Mouse (Mus musculus) hindbrain, embryonic 13.5 days (tissue): Measurements from ENCODE around the gene Birc2. TPM values are rescaled to one million over a fixed set of nuclear protein-coding genes. Genes with fewer than 3 reads are reported as not detected.

ENCODE experiments used
- ATAC-seq: fragments of 200-750 bp; cut with Nextera tagmentation; 2 replicates; pipeline ENCODE4 v1.8.0; 2017; ENCODE audit warnings: moderate TSS enrichment; ENCODE audit not compliant: low FRiP score
- H3K27ac ChIP-seq: fragments of 300-500 bp; sonication (generic); 2 replicates; pipeline ENCODE4 v1.5.1; 2015; ENCODE audit warnings: inconsistent platforms, mild to moderate bottlenecking, moderate library complexity
- H3K27me3 ChIP-seq: fragments of 300-500 bp; sonication (generic); 2 replicates; pipeline ENCODE4 v1.6.1; 2015; ENCODE audit warnings: mild to moderate bottlenecking, inconsistent platforms
- H3K36me3 ChIP-seq: fragments of 300-500 bp; sonication (generic); 2 replicates; pipeline ENCODE4 v1.6.1; 2015; ENCODE audit warnings: mild to moderate bottlenecking, inconsistent platforms
- H3K4me1 ChIP-seq: fragments of 300-500 bp; sonication (generic); replicated peaks from 2 replicates; pipeline ENCODE4 v1.6.1; 2015; ENCODE audit warnings: inconsistent platforms
- H3K4me2 ChIP-seq: fragments of 300-500 bp; sonication (generic); 2 replicates; pipeline ENCODE4 v1.6.1; 2015; ENCODE audit warnings: inconsistent platforms, mild to moderate bottlenecking, moderate library complexity
- H3K4me3 ChIP-seq: fragments of 300-500 bp; sonication (generic); 2 replicates; pipeline ENCODE4 v1.5.1; 2015; ENCODE audit warnings: mild to moderate bottlenecking, inconsistent platforms
- H3K9ac ChIP-seq: fragments of 300-500 bp; sonication (generic); 2 replicates; pipeline ENCODE4 v1.6.1; 2015; ENCODE audit warnings: mild to moderate bottlenecking, inconsistent platforms
- H3K9me3 ChIP-seq: fragments of 300-500 bp; sonication (generic); 2 replicates; pipeline ENCODE4 v1.6.1; 2016; ENCODE audit warnings: inconsistent platforms
- WGBS: fragments of 180-500 bp; shearing (Covaris S2); methylation state at CpG from one replicate; pipeline ENCODE4 v1.1.7; 2015; 5-methylcytosine and 5-hydroxymethylcytosine counted together
- microRNA-seq: library from miRNA; unstranded; fragments of <30 nt; microRNA quantifications from one replicate; pipeline ENCODE4, GENCODE M21; 2016
- polyA plus RNA-seq: library from polyadenylated mRNA; unstranded; fragments of >200 nt; fragmentation: Nextera tagmentation; extraction: Ambion mirVana; gene quantifications from 2 replicates; pipeline ENCODE4 v1.2.1, GENCODE M21; 2015

The Birc2 gene
- polyA plus RNA-seq, 1 experiment from 2014 or later: 47.2 TPM

DNA sequence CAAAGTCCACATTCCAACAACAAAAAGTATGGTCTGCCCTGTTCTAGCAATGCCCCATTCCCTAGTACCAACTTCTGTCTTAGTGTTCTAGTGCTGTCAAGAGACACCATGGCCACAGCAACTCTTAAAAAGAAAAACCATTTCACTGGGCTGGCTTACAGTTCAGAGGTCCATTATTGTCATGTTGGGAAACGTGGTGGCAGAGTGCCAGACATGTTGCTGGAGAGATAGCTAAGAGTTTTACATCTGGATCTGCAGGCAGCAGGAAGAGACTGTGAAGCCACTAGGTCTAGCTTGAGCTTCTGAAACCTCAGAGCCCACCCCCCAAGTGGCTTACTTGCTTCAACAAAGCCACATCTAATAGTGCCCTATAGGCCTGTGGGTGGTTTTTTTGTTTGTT lies 59.2 kb downstream of the Birc2 start:
- ATAC-seq: no peak
- no peak overlapping the region for H3K27ac ChIP-seq
- H3K9ac ChIP-seq: no peak overlapping the region
- 83% methylated on average over 1 of the region's 1 CpGs for WGBS
- H3K4me3 ChIP-seq: no peak overlapping the region
- no peaks in the 10 kb centered on the region for H3K36me3 ChIP-seq
- no peaks in the 10 kb centered on the region for H3K27me3 ChIP-seq
- H3K4me2 ChIP-seq: no peak overlapping the region
- H3K9me3 ChIP-seq: no peaks in the 10 kb centered on the region
- no peaks in the 10 kb centered on the region; the same call in 1 of the 2 replicates for H3K4me1 ChIP-seq

DNA sequence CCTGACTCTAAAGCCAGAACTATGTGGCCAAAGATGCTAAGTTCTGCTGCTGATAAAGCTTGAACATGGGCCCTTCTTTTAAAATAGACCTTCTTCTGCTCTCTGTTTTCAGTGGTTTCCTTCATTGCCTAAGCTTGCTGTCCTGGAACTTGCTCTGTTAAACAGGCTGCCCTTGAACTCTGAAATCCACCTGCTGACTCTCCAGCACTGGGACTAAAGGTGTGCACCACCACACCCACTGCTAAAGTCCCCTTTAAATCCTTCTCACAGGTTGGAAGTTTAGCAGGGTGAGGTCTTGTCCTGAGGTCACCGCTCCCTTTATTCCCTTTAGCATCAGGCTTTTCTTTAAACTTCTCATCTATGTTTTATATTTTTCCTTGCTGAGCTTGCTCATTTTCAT lies 59.9 kb downstream of the Birc2 start:
- Histone ChIP-seq H3K4me1 (no peaks in the 10 kb centered on the region; the same call in 1 of the 2 replicates), H3K4me2 (no peak overlapping the region), H3K9me3 (no peaks in the 10 kb centered on the region), H3K9ac (no peak overlapping the region), H3K27me3 (no peaks in the 10 kb centered on the region), H3K4me3 (no peak overlapping the region), H3K36me3 (no peaks in the 10 kb centered on the region), H3K27ac (no peak overlapping the region)
- WGBS: 100% methylated on average over 1 of the region's 1 CpGs
- no peak for ATAC-seq

DNA sequence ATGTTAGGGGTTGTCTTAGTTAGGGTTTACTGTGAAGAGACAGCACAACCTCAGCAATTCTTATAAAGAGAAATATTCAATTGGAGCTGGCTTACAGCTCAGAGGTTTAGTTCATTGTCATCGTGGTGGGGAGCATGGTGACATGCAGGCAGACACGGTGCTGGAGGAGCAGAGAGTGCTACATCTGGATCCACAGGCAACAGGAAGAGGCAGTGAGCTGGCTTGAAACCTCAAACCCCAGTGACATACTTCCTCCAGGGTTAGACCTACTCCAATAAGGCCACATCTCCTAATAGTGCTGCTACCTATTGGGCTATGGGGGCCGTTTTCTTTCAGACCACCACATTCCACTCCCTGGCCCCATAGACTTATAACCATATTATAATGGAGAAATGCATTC lies 60.9 kb downstream of the Birc2 start:
- H3K4me3 ChIP-seq: no peak overlapping the region

DNA sequence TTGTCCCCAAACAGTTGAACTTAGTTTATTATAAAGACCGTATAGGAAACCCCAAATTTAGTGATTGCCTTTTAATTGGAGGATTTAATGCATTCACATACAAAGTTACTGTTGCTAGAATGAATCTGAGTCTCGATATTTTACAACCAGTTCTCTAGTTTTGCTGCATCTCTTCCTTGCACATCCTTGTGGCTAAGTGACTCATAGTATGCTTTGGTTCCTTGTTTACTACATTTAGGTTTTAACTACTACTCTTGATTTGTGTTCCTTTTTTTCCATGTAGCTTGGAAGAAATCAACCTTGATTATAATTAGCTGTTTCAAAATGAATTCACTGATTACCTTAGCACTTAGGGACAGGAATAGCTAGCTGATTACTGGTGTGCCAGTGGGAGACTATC lies 61.9 kb downstream of the Birc2 start:
- Histone ChIP-seq H3K4me2 (no peak overlapping the region), H3K36me3 (no peaks in the 10 kb centered on the region), H3K9me3 (no peaks in the 10 kb centered on the region), H3K4me1 (no peaks in the 10 kb centered on the region; the same call in 1 of the 2 replicates), H3K9ac (no peak overlapping the region), H3K27ac (no peak overlapping the region), H3K27me3 (no peaks in the 10 kb centered on the region), H3K4me3 (no peak overlapping the region)
- ATAC-seq: no peak
- 95% methylated on average over 2 of the region's 2 CpGs for WGBS

More for the DNA sequence above, 60.9 kb downstream of the Birc2 start:
- H3K9me3 ChIP-seq: no peaks in the 10 kb centered on the region
- H3K4me2 ChIP-seq: no peak overlapping the region
- ATAC-seq: no peak
- no peaks in the 10 kb centered on the region; the same call in 1 of the 2 replicates for H3K4me1 ChIP-seq
- H3K27me3 ChIP-seq: no peaks in the 10 kb centered on the region
- H3K27ac ChIP-seq: no peak overlapping the region
- no peaks in the 10 kb centered on the region for H3K36me3 ChIP-seq
- H3K9ac ChIP-seq: no peak overlapping the region
- 86% methylated on average over 3 of the region's 3 CpGs for WGBS

DNA sequence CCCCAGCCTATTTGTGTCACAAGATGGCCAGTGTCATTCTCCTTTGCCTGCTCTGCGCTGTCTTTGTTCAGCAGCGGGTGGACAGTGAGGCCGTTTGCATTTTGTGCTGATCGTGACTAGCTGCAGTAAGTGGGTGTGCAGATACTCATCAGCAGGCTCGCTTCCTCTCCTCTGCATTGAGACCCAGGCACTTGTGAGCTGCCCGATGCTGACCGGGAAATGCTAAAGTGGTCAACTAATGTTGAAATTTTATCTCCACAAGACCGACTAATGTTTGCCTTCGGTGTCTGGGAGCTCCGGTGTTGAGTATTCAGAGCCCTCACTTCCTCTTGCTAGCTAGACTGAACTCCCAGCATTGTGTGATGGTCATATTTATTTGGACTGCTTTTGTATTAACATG lies 62.3 kb downstream of the Birc2 start:
- Histone ChIP-seq H3K4me2 (no peak overlapping the region), H3K9me3 (no peaks in the 10 kb centered on the region), H3K4me1 (no peaks in the 10 kb centered on the region; the same call in 1 of the 2 replicates), H3K4me3 (no peak overlapping the region), H3K36me3 (no peaks in the 10 kb centered on the region), H3K9ac (no peak overlapping the region), H3K27me3 (no peaks in the 10 kb centered on the region), H3K27ac (no peak overlapping the region)
- ATAC-seq: no peak
- WGBS: 91% methylated on average over 10 of the region's 10 CpGs

DNA sequence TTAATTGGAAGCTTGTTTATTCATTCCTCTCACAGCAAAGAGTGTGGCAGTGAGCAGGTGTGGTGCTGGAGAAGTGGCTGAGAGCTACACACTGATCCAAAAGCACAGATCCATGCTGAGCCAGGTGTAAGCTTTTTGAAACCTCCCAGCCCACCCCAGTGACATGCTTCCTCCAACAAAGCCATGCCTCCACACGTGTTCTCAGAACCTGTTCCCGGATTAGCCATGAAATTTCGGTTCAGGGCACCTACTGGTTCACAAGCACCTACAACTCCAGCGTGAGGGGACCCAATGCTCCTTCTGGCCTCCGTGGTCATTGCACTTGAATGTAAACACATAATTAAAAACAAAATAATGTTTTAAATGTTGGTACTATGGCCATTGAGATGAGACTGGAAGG lies 63.2 kb downstream of the Birc2 start:
- WGBS: 94% methylated on average over 5 of the region's 5 CpGs
- H3K4me3 ChIP-seq: no peak overlapping the region
- H3K4me1 ChIP-seq: no peaks in the 10 kb centered on the region; the same call in 1 of the 2 replicates

DNA sequence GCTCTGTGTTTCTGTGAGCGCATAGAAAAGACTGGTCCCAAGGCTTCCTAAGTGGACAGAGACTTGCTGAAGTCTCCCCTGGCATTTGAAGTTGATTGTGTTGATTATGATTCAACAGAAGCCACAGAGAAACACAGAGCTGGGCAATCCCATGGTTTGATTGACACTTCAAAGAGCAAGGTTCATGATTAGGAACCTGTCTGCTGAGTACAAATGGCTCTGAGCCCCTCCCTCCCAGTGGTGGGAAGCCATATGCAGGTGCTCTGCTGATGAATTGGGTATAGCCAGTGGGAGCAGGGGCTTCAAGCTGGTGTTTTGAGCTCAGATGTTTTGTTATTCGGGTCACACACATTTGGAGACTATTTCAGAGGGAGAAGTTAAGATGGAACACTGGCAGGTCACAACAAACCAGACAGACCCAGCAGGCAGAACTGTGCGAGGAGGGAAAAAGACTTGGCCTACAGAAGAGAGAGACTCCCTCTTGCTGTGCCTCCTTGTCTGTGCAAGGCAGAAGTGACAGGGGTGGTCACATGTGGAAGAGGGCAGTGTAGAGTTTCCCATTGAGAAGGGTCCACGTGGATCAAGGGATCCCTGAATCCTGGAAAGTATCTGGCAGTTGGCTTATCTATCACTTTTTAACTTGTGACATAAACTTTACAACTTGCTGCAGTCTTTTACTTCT lies 64.0 kb downstream of the Birc2 start:
- 75% methylated on average over 4 of the region's 4 CpGs for WGBS
- no peaks in the 10 kb centered on the region for H3K36me3 ChIP-seq
- ATAC-seq: no peak

More for the DNA sequence above, 63.2 kb downstream of the Birc2 start:
- no peak overlapping the region for H3K9ac ChIP-seq
- H3K27me3 ChIP-seq: no peaks in the 10 kb centered on the region
- H3K9me3 ChIP-seq: no peaks in the 10 kb centered on the region
- no peak overlapping the region for H3K4me2 ChIP-seq
- no peak overlapping the region for H3K27ac ChIP-seq
- no peak for ATAC-seq
- H3K36me3 ChIP-seq: no peaks in the 10 kb centered on the region

DNA sequence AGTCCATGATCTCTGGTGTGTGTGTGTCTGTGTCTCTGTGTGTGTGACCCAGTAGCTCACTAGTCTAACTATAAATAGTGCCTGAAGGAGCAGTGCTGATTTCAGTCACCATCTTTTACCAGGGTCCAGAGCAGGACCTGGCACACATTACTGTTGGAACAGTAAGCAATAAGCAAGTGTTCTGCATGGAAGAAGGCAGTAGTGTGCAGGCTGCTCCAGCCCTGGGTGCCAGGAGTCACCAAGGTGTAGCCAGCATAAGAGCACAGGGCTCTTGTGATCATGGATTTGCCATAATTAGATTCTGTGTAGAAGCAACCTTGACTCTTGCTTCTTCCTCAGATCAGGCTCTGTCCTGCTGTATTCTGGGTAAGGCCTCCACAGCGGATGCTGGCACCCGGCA lies 64.5 kb downstream of the Birc2 start:
- H3K4me3 ChIP-seq: no peak overlapping the region
- no peak overlapping the region for H3K9ac ChIP-seq
- no peak overlapping the region for H3K4me2 ChIP-seq
- WGBS: 88% methylated on average over 2 of the region's 2 CpGs
- no peaks in the 10 kb centered on the region for H3K9me3 ChIP-seq
- H3K4me1 ChIP-seq: peaks cover 10% of the 10 kb centered on the region
- H3K27ac ChIP-seq: no peak overlapping the region
- ATAC-seq: no peak
- no peaks in the 10 kb centered on the region for H3K27me3 ChIP-seq
- H3K36me3 ChIP-seq: no peaks in the 10 kb centered on the region

More for the DNA sequence above, 64.0 kb downstream of the Birc2 start:
- Histone ChIP-seq H3K27me3 (no peaks in the 10 kb centered on the region), H3K4me3 (no peak overlapping the region), H3K4me1 (peaks cover 5% of the 10 kb centered on the region), H3K9me3 (no peaks in the 10 kb centered on the region), H3K27ac (no peak overlapping the region), H3K4me2 (no peak overlapping the region), H3K9ac (no peak overlapping the region)

DNA sequence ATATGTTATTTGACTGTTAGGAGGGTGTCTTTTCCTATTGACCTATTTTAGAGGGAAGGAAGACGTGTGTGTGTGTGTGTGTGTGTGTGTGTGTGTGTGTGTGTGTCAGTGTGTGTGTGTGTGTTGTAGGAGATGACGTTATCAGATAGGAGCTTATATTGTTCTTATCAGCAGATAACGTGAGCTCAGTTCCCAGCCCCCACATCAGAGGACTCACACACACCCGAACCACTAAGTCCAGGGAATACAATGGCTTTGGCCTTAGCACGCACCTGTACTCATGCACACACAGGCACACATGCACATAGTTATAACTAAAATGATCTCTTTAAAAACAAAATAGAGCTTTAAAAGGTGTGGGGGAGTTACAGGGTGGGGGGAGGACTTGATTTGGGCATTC lies 67.4 kb downstream of the Birc2 start:
- Histone ChIP-seq H3K36me3 (no peaks in the 10 kb centered on the region), H3K9ac (no peak overlapping the region), H3K4me1 (peaks cover 21% of the 10 kb centered on the region), H3K9me3 (no peaks in the 10 kb centered on the region), H3K4me2 (no peak overlapping the region), H3K4me3 (no peak overlapping the region), H3K27me3 (no peaks in the 10 kb centered on the region), H3K27ac (no peak overlapping the region)
- WGBS: 88% methylated on average over 5 of the region's 5 CpGs
- ATAC-seq: no peak

DNA sequence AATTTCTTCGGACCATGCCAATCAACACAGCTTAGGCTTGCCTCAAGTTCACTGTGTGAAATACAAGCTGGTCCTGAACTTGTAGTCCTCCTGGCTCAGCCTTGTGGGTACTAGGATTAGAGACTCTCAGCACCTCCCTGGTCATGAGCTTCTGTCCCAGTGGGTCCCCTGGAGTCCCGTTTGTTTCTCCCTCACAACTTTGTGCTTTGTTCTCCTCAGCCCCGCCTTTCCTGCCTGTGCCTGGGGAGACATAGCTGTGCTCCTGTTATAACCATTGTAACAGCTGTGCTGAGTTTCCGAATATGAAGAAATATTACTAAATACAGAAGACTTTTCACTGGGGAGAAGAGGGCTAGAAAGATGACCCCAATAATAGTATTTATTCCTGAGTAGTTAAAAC lies 67.8 kb downstream of the Birc2 start:
- H3K36me3 ChIP-seq: no peaks in the 10 kb centered on the region
- no peaks in the 10 kb centered on the region for H3K9me3 ChIP-seq
- no peak overlapping the region for H3K4me3 ChIP-seq
- no peak overlapping the region for H3K4me2 ChIP-seq
- 68% methylated on average over 4 of the region's 4 CpGs for WGBS
- no peaks in the 10 kb centered on the region for H3K27me3 ChIP-seq
- no peak overlapping the region for H3K9ac ChIP-seq
- ATAC-seq: no peak
- H3K27ac ChIP-seq: no peak overlapping the region
- H3K4me1 ChIP-seq: peaks cover 23% of the 10 kb centered on the region

Small RNAs within 50 kb of the gene (microRNA-seq; reads per million reads assigned to microRNA genes)
- gene Mir5618: 7.0 reads per million, percentile 20 among the genes with 10 or more reads in this experiment

Other genes starting within 250 kb of the Birc2 start
- gene Mmp20, start 208.8 kb downstream of the Birc2 start, polyA plus RNA-seq: not detected in 2 replicates
- gene Mmp7, start 145.0 kb downstream of the Birc2 start, polyA plus RNA-seq: not detected in 2 replicates
- 32.7 and 33.4 TPM in 2 replicates for gene Tmem123, start 73.0 kb downstream of the Birc2 start, polyA plus RNA-seq
- gene Birc3, start 36.1 kb upstream of the Birc2 start, polyA plus RNA-seq: 2.3 and 2.8 TPM in 2 replicates
- gene Yap1, start 167.5 kb upstream of the Birc2 start, polyA plus RNA-seq: 10.4 and 13.1 TPM in 2 replicates
- gene Cfap300, start 205.8 kb upstream of the Birc2 start, polyA plus RNA-seq: 16.3 and 19.1 TPM in 2 replicates